In genomic region chr15:72373041-72373440, GRCm38 (mm10) we compare ENCODE assay signal across 25 mouse cellular contexts.
"Had no signal": no experiment of that assay in that cellular context is flagged by ENCODE, and none has a peak within 500 bp of the region (broad histone marks: within the 10 kb centered on the region; RNA-seq: fewer than 3 reads in every experiment).

No protein-coding gene starts in this region.

- H3K36me3 ChIP-seq: embryonic facial prominence, embryonic 10.5 days; embryonic facial prominence, embryonic 12.5 days; embryonic facial prominence, embryonic 13.5 days; embryonic facial prominence, embryonic 15.5 days; forebrain, embryonic 10.5 days; forebrain, embryonic 12.5 days; forebrain, embryonic 15.5 days; heart, embryonic 10.5 days had no signal

- H3K9me3 ChIP-seq: embryonic facial prominence, embryonic 10.5 days; embryonic facial prominence, embryonic 12.5 days; embryonic facial prominence, embryonic 13.5 days; embryonic facial prominence, embryonic 15.5 days; forebrain, embryonic 10.5 days; forebrain, embryonic 12.5 days; forebrain, embryonic 13.5 days; forebrain, embryonic 15.5 days; heart, embryonic 10.5 days had no signal

- H3K27me3 ChIP-seq: embryonic facial prominence, embryonic 12.5 days; embryonic facial prominence, embryonic 13.5 days; embryonic facial prominence, embryonic 15.5 days; forebrain, embryonic 12.5 days; forebrain, embryonic 13.5 days; forebrain, embryonic 15.5 days had no signal

- H3K4me1 ChIP-seq: embryonic facial prominence, embryonic 10.5 days; embryonic facial prominence, embryonic 12.5 days; embryonic facial prominence, embryonic 13.5 days; embryonic facial prominence, embryonic 15.5 days; forebrain, embryonic 10.5 days; forebrain, embryonic 12.5 days; forebrain, embryonic 13.5 days; forebrain, embryonic 15.5 days; heart, embryonic 10.5 days had no signal

- DNase-seq: cerebellum, adult 8-10 months; cerebellum, adult 9-10 months; cerebellum, adult 9-11 months; embryo, embryonic 11 days; forebrain, postnatal 0 days; gastrocnemius, adult 2 months; gastrocnemius, postnatal 10 days; gastrocnemius, postnatal 14 days; gastrocnemius, postnatal 25 days; gastrocnemius, postnatal 36 days; heart, adult 11 months; heart, adult 18-20 months; heart, adult 2 months had no signal

- ATAC-seq: forebrain, embryonic 13.5 days; forebrain, embryonic 14.5 days; forebrain, embryonic 15.5 days; forebrain, embryonic 16.5 days; forebrain, postnatal 0 days had no signal

- H3K4me3 ChIP-seq: embryonic facial prominence, embryonic 10.5 days; embryonic facial prominence, embryonic 12.5 days; embryonic facial prominence, embryonic 13.5 days; embryonic facial prominence, embryonic 15.5 days; erythroblast, embryonic 14.5 days; forebrain, embryonic 10.5 days; forebrain, embryonic 12.5 days; forebrain, embryonic 13.5 days; forebrain, embryonic 15.5 days; gastrocnemius, adult 2 months; heart, adult 2 months; heart, embryonic 10.5 days had no signal
